Mouse (Mus musculus) cerebellum, postnatal 4 days (tissue): ENCODE results near the gene Psph.
A peak's percentile ranks its signal among the peaks of the same experiment; 100 is the strongest.

Experiments used
- DNase-seq, 2 experiments: peaks; one replicate each; pipeline ENCODE4 v3.0.0; 2022; ENCODE audit warnings: low spot score in 2 of 2, mixed read lengths in 1 of 2

Gene Psph

GRCm38 (mm10) chr5:129740976-129741375, 46.3 kb downstream of the Psph start:
- DNase-seq = peak in 1 of 2 experiments; percentile 28

GRCm38 (mm10) chr5:129731021-129731420, 56.2 kb downstream of the Psph start:
- DNase-seq = no peak

GRCm38 (mm10) chr5:129730344-129730743, 56.9 kb downstream of the Psph start:
- no peak for DNase-seq

- DNase-seq = no peak
Measured at GRCm38 (mm10) chr5:129729286-129729685, 58.0 kb downstream of the Psph start.

GRCm38 (mm10) chr5:129726784-129727183, 60.5 kb downstream of the Psph start:
- DNase-seq = no peak

- no peak for DNase-seq
Measured at GRCm38 (mm10) chr5:129725774-129726392, 61.4 kb downstream of the Psph start.

- peak; percentile 97 to 99 for DNase-seq
Measured at GRCm38 (mm10) chr5:129724834-129725773, 62.1 kb downstream of the Psph start, which contains the start of gene Nipsnap2. TSS of gene Nipsnap2 (plus strand) at chr5:129725063.

- DNase-seq = no peak
Measured at GRCm38 (mm10) chr5:129724268-129724667, 63.0 kb downstream of the Psph start.

GRCm38 (mm10) chr5:129720176-129720575, 67.1 kb downstream of the Psph start:
- no peak for DNase-seq

GRCm38 (mm10) chr5:129717016-129717415, 70.2 kb downstream of the Psph start:
- DNase-seq = no peak
